Mouse (Mus musculus): ENCODE measurements around the gene Slc5a4a. TPM values are rescaled to one million over a fixed set of nuclear protein-coding genes. Genes with fewer than 3 reads are reported as not detected.

The Slc5a4a gene
- polyA plus RNA-seq, 1 experiment from 2014 or later: not detected

DNA sequence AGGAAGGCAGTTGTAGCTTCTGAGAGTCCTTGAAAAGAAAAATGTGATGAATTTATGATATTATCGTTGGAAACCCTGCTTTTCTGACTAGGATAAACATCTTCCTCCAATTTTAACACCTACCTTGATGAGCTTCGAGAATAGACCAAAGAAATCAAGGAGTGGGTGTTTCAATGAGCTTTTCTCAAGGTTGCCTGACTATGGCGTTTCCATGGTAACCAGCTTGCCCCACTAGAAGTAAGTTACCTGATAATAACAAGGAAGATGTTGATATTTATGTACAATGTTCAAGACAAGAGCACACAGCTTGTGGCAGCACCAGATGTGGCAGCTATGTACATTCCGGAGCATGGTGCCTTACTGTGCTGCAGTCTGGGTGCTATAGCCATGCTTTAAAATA, 14.7 kb upstream of the Slc5a4a start:
- ATAC-seq (no peak), DNase-seq (no peak)
- Histone ChIP-seq H3K27ac (ENCODE audit: low read depth) (no peak overlapping the region), H3K36me3 (replicated peaks; ENCODE audit: insufficient read depth, low read length) (no peaks in the 10 kb centered on the region), H3K4me1 (ENCODE audit: insufficient read depth) (no peaks in the 10 kb centered on the region), H3K9me3 (ENCODE audit: low read length) (no peaks in the 10 kb centered on the region), H3K4me2 (ENCODE audit: low read depth, low read length) (no peak overlapping the region), H3K4me3 (ENCODE audit: low read depth, low read length) (no peak overlapping the region), H3K27me3 (ENCODE audit: insufficient read depth, low read length) (no peaks in the 10 kb centered on the region), H3K9ac (replicated peaks) (no peak overlapping the region)
- TF ChIP-seq CTCF (IDR thresholded peaks at IDR 0.05; ENCODE audit: low read depth) (no peak), EP300 (IDR thresholded peaks at IDR 0.05; ENCODE audit: low read depth) (no peak)
- WGBS (ENCODE audit: insufficient replicate concordance): 54% methylated on average over 4 of the region's 4 CpGs

DNA sequence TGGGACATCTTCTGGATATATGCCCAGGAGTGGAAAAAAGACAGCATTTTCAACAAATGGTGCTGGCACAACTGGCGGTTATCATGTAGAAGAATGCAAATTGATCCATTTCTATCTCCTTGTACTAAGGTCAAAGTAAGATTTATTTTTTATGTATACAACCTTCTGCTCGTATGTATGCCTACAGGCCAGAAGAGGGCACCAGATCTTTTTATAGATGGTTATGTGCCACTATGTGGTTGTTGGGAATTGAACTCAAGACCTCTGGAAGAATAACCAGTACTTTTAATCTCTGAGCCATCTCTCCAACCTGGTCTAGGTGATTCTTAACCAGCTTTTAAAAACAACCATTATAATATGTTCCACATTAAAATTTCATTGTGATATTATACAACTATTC, 10.9 kb upstream of the Slc5a4a start:
- Histone ChIP-seq H3K27me3 (ENCODE audit: insufficient read depth, low read length) (no peaks in the 10 kb centered on the region), H3K9me3 (ENCODE audit: low read length) (no peaks in the 10 kb centered on the region), H3K36me3 (replicated peaks; ENCODE audit: insufficient read depth, low read length) (no peaks in the 10 kb centered on the region), H3K4me3 (ENCODE audit: low read depth, low read length) (no peak overlapping the region), H3K9ac (replicated peaks) (no peak overlapping the region), H3K27ac (ENCODE audit: low read depth) (no peak overlapping the region), H3K4me1 (ENCODE audit: insufficient read depth) (no peaks in the 10 kb centered on the region), H3K4me2 (ENCODE audit: low read depth, low read length) (no peak overlapping the region)
- WGBS (ENCODE audit: insufficient replicate concordance): 69% methylated on average over 2 of the region's 2 CpGs
- ATAC-seq: no peak
- 0 out of 2 replicates have a peak, but pooled peaks have one; percentile 11 for TF ChIP-seq CTCF (IDR thresholded peaks at IDR 0.05; ENCODE audit: low read depth)
- TF ChIP-seq EP300 (IDR thresholded peaks at IDR 0.05; ENCODE audit: low read depth): no peak
- DNase-seq: no peak

DNA sequence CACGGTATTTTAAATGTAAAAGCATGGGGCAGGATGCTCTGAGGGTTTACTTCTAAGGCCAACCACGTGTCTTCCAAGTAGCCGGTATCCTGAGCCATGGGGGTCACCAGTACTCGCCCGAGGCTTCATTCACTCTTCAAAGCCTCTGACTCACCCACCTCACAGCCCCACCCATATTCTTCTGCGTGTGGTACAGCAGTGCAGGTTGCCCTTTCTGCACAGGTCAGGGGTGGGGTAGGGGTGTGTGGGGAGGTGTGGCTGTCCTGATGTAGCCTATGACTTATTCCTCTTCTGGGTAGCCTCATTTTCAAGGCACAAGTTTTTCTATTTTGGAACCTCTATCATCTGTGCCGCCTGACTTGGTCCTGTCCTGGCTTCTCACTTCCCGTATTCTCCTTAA, 405 bp upstream of the Slc5a4a start:
- no peaks in the 10 kb centered on the region for H3K9me3 ChIP-seq (ENCODE audit: low read length)
- H3K9ac ChIP-seq (replicated peaks): no peak overlapping the region
- ATAC-seq: no peak
- no peak for TF ChIP-seq EP300 (IDR thresholded peaks at IDR 0.05; ENCODE audit: low read depth)
- TF ChIP-seq CTCF (IDR thresholded peaks at IDR 0.05; ENCODE audit: low read depth): no peak
- H3K27me3 ChIP-seq (ENCODE audit: insufficient read depth, low read length): no peaks in the 10 kb centered on the region
- WGBS (ENCODE audit: insufficient replicate concordance): 57% methylated on average over 8 of the region's 8 CpGs
- H3K36me3 ChIP-seq (replicated peaks; ENCODE audit: insufficient read depth, low read length): no peaks in the 10 kb centered on the region
- H3K4me2 ChIP-seq (ENCODE audit: low read depth, low read length): no peak overlapping the region
- H3K4me1 ChIP-seq (ENCODE audit: insufficient read depth): no peaks in the 10 kb centered on the region; the same call in 1 of the 2 replicates
- H3K4me3 ChIP-seq (ENCODE audit: low read depth, low read length): no peak overlapping the region
- no peak for DNase-seq
- H3K27ac ChIP-seq (ENCODE audit: low read depth): no peak overlapping the region

DNA sequence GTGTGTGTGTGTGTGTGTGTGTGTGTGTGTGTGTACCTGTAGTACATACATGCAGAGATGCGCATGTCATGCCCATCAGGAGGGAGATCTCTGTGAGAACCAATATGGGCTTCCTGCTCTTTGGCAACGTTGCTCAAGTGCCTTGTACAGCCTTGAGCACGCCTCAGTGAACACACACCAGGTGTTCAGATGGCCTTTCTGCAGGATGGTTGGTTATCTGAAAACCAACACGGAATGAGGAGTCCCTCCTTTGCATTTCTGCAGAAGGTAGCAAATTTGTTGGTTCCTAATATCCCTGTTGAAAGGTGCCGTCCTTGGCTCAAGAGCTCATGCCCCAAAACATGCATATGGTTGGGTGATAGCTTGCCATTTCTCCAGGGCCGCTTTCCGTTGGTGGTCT, 8.7 kb downstream of the Slc5a4a start:
- no peaks in the 10 kb centered on the region for H3K9me3 ChIP-seq (ENCODE audit: low read length)
- DNase-seq (no peak), ATAC-seq (no peak)
- H3K4me3 ChIP-seq (ENCODE audit: low read depth, low read length): no peak overlapping the region
- H3K27ac ChIP-seq (ENCODE audit: low read depth): no peak overlapping the region
- TF ChIP-seq EP300 (IDR thresholded peaks at IDR 0.05; ENCODE audit: low read depth) (no peak), CTCF (IDR thresholded peaks at IDR 0.05; ENCODE audit: low read depth) (no peak)
- H3K36me3 ChIP-seq (replicated peaks; ENCODE audit: insufficient read depth, low read length): no peaks in the 10 kb centered on the region
- no peaks in the 10 kb centered on the region for H3K4me1 ChIP-seq (ENCODE audit: insufficient read depth)
- H3K4me2 ChIP-seq (ENCODE audit: low read depth, low read length): no peak overlapping the region
- no peaks in the 10 kb centered on the region for H3K27me3 ChIP-seq (ENCODE audit: insufficient read depth, low read length)
- no peak overlapping the region for H3K9ac ChIP-seq (replicated peaks)
- WGBS (ENCODE audit: insufficient replicate concordance): 73% methylated on average over 7 of the region's 7 CpGs

DNA sequence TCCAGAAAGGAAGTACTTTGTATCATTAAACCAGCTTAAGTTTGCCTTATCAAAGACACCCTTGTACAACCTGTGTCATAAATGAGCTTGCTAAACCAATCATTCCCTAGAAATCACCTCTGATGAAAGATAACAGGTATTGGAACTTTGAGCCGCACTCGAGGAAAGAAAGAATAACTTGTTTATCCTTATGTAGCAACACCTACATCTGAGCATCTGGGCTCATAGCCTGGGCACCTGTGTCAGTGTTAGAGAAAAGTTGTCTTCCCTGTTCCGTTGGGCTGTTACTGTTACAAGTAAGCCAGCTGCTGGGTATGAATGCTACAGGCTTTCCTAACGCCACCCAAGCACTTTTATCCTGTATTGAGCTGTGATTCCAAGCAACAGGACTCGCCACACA, 10.3 kb downstream of the Slc5a4a start:
- Histone ChIP-seq H3K4me2 (ENCODE audit: low read depth, low read length) (no peak overlapping the region), H3K4me1 (ENCODE audit: insufficient read depth) (no peaks in the 10 kb centered on the region), H3K36me3 (replicated peaks; ENCODE audit: insufficient read depth, low read length) (no peaks in the 10 kb centered on the region), H3K9me3 (ENCODE audit: low read length) (no peaks in the 10 kb centered on the region), H3K27ac (ENCODE audit: low read depth) (no peak overlapping the region), H3K4me3 (ENCODE audit: low read depth, low read length) (no peak overlapping the region), H3K9ac (replicated peaks) (no peak overlapping the region), H3K27me3 (ENCODE audit: insufficient read depth, low read length) (no peaks in the 10 kb centered on the region)
- no peak for ATAC-seq
- 64% methylated on average over 5 of the region's 5 CpGs for WGBS (ENCODE audit: insufficient replicate concordance)
- DNase-seq: no peak
- TF ChIP-seq CTCF (IDR thresholded peaks at IDR 0.05; ENCODE audit: low read depth): no peak
- no peak for TF ChIP-seq EP300 (IDR thresholded peaks at IDR 0.05; ENCODE audit: low read depth)

DNA sequence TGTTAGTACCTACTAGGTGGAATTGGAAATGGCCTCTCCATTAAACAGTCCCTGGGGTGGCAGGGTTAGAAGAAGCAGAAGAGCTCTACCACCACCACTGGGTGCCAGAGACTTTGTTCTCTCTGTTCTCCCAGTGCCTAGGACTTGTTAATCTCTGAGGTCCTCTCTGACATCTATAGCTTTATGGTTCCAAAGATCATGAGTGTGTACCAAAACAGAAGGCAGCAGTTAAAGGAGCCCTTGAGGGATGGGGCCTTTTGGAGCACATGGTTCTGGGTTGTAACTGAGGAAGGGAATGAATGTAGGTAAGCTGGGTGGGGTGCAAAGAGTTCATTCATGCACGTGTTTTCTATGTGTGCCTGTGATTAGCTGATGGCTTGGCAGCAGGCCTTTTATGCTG, 10.8 kb downstream of the Slc5a4a start:
- Histone ChIP-seq H3K9me3 (ENCODE audit: low read length) (no peaks in the 10 kb centered on the region), H3K9ac (replicated peaks) (no peak overlapping the region), H3K4me3 (ENCODE audit: low read depth, low read length) (no peak overlapping the region), H3K4me1 (ENCODE audit: insufficient read depth) (no peaks in the 10 kb centered on the region), H3K4me2 (ENCODE audit: low read depth, low read length) (no peak overlapping the region), H3K27ac (ENCODE audit: low read depth) (no peak overlapping the region), H3K36me3 (replicated peaks; ENCODE audit: insufficient read depth, low read length) (no peaks in the 10 kb centered on the region), H3K27me3 (ENCODE audit: insufficient read depth, low read length) (no peaks in the 10 kb centered on the region)
- DNase-seq (no peak), ATAC-seq (no peak)
- no peak for TF ChIP-seq EP300 (IDR thresholded peaks at IDR 0.05; ENCODE audit: low read depth)
- WGBS (ENCODE audit: insufficient replicate concordance): 46% methylated on average over 1 of the region's 1 CpGs

DNA sequence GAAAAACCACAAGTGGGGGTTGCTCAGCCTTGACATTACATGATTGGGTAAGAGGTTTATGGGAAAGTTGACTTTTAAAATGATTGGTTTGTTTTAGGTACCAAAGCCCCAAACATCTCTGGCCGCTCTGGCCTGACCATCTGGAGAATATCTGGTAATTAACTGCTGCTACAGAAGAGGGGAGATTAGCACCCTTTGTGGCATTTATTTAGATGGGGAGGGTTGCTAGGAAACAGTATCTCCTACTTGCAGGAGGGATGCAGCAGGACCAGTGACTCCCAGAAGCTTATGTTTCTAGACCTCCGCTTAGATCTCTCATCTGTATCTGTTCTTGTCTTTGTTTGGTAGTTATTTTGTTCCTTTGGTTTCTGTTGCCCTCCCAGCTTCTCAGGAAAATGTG, 27.6 kb downstream of the Slc5a4a start:
- no peak for TF ChIP-seq EP300 (IDR thresholded peaks at IDR 0.05; ENCODE audit: low read depth)
- Histone ChIP-seq H3K4me3 (ENCODE audit: low read depth, low read length) (no peak overlapping the region), H3K4me1 (ENCODE audit: insufficient read depth) (no peaks in the 10 kb centered on the region)

More for the DNA sequence above, 27.6 kb downstream of the Slc5a4a start:
- no peak overlapping the region for H3K9ac ChIP-seq (replicated peaks)
- H3K4me2 ChIP-seq (ENCODE audit: low read depth, low read length): no peak overlapping the region
- H3K27ac ChIP-seq (ENCODE audit: low read depth): no peak overlapping the region
- H3K27me3 ChIP-seq (ENCODE audit: insufficient read depth, low read length): no peaks in the 10 kb centered on the region
- no peaks in the 10 kb centered on the region for H3K9me3 ChIP-seq (ENCODE audit: low read length)
- no peak for ATAC-seq
- no peak for DNase-seq
- WGBS (ENCODE audit: insufficient replicate concordance): 49% methylated on average over 2 of the region's 2 CpGs
- no peaks in the 10 kb centered on the region for H3K36me3 ChIP-seq (replicated peaks; ENCODE audit: insufficient read depth, low read length)
